Mouse (Mus musculus): Measurements from ENCODE around the gene Lck.

DNA sequence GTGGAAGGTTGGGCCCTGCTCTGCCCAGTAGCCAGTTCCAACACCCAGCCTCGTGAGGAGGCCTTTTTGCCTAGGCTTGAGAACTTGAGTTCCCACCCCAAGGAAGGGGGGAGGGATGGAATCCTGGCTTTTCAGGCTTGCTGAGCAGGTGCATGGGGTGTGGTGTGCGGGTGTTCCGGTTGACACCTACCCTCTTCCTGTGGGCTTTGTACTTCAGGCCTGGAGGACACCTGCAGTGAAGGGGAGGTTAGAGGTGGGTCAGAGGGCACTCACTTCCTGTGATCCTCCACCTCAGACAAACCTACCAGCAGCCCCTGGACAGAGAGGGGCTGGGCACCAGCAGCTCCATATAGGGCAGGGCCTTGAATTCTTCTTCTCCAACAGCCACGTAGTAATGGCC is 36.6 kb upstream of the Lck start:
- no peak for TF ChIP-seq GATA1 (IDR thresholded peaks at IDR 0.05; ENCODE audit: low read length)
- no peak for TF ChIP-seq TAL1 (IDR thresholded peaks at IDR 0.05; ENCODE audit: low read length)
